Mouse (Mus musculus): ENCODE measurements around the gene Prkar1b. TPM values are rescaled to one million over a fixed set of nuclear protein-coding genes. Genes with fewer than 3 reads are reported as not detected.
A peak's percentile ranks its signal among the peaks of the same experiment; 100 is the strongest.

Prkar1b gene
- polyA plus RNA-seq, 1 experiment from 2014 or later = 368 TPM

GRCm38 (mm10) chr5:139098991-139099972 lies 50.5 kb downstream of the Prkar1b start:
- Histone ChIP-seq H3K27me3 (ENCODE audit: control insufficient read depth, insufficient read depth, low read depth, low read length) (no peaks in the 10 kb centered on the region), H3K4me1 (ENCODE audit: control insufficient read depth, insufficient read depth, low read length) (peaks cover 17% of the 10 kb centered on the region), H3K27ac (ENCODE audit: low read length) (peak overlapping the region; percentile 60), H3K4me2 (ENCODE audit: low read length) (no peak overlapping the region), H3K9me3 (replicated peaks; ENCODE audit: control insufficient read depth, low read length, poor library complexity, severe bottlenecking) (no peaks in the 10 kb centered on the region), H3K9ac (ENCODE audit: low read depth, low read length) (no peak overlapping the region), H3K4me3 (ENCODE audit: low read depth, low read length) (no peak overlapping the region), H3K36me3 (ENCODE audit: control insufficient read depth, insufficient read depth, low read length) (no peaks in the 10 kb centered on the region; the same call in none of the 2 replicates)
- WGBS = 31% methylated on average over 12 of the region's 12 CpGs
- peak; percentile 72 for ATAC-seq

GRCm38 (mm10) chr5:139095297-139096110 lies 54.3 kb downstream of the Prkar1b start:
- ATAC-seq = no peak
- H3K9ac ChIP-seq (ENCODE audit: low read depth, low read length) = no peak overlapping the region
- 87% methylated on average over 8 of the region's 8 CpGs for WGBS
- H3K4me2 ChIP-seq (ENCODE audit: low read length) = no peak overlapping the region
- no peaks in the 10 kb centered on the region; the same call in 1 of the 2 replicates for H3K36me3 ChIP-seq (ENCODE audit: control insufficient read depth, insufficient read depth, low read length)
- no peak overlapping the region for H3K27ac ChIP-seq (ENCODE audit: low read length)
- no peaks in the 10 kb centered on the region for H3K9me3 ChIP-seq (replicated peaks; ENCODE audit: control insufficient read depth, low read length, poor library complexity, severe bottlenecking)
- no peaks in the 10 kb centered on the region for H3K27me3 ChIP-seq (ENCODE audit: control insufficient read depth, insufficient read depth, low read depth, low read length)
- H3K4me1 ChIP-seq (ENCODE audit: control insufficient read depth, insufficient read depth, low read length) = peaks cover 17% of the 10 kb centered on the region
- H3K4me3 ChIP-seq (ENCODE audit: low read depth, low read length) = no peak overlapping the region

- Histone ChIP-seq H3K4me1 (ENCODE audit: control insufficient read depth, insufficient read depth, low read length) (peaks cover 4% of the 10 kb centered on the region; the same call in 1 of the 2 replicates), H3K4me2 (ENCODE audit: low read length) (no peak overlapping the region), H3K36me3 (ENCODE audit: control insufficient read depth, insufficient read depth, low read length) (no peaks in the 10 kb centered on the region; the same call in 1 of the 2 replicates), H3K9ac (ENCODE audit: low read depth, low read length) (no peak overlapping the region), H3K4me3 (ENCODE audit: low read depth, low read length) (no peak overlapping the region), H3K9me3 (replicated peaks; ENCODE audit: control insufficient read depth, low read length, poor library complexity, severe bottlenecking) (no peaks in the 10 kb centered on the region), H3K27me3 (ENCODE audit: control insufficient read depth, insufficient read depth, low read depth, low read length) (no peaks in the 10 kb centered on the region), H3K27ac (ENCODE audit: low read length) (no peak overlapping the region)
- no peak for ATAC-seq
- 53% methylated on average over 4 of the region's 4 CpGs for WGBS
Observed at GRCm38 (mm10) chr5:139093534-139093933, 56.3 kb downstream of the Prkar1b start.

GRCm38 (mm10) chr5:139091713-139092112 lies 58.1 kb downstream of the Prkar1b start:
- WGBS = 89% methylated on average over 3 of the region's 3 CpGs
- no peaks in the 10 kb centered on the region for H3K27me3 ChIP-seq (ENCODE audit: control insufficient read depth, insufficient read depth, low read depth, low read length)
- no peak overlapping the region for H3K27ac ChIP-seq (ENCODE audit: low read length)
- H3K9ac ChIP-seq (ENCODE audit: low read depth, low read length) = no peak overlapping the region
- no peaks in the 10 kb centered on the region for H3K4me1 ChIP-seq (ENCODE audit: control insufficient read depth, insufficient read depth, low read length)
- ATAC-seq = no peak
- H3K4me2 ChIP-seq (ENCODE audit: low read length) = no peak overlapping the region
- H3K36me3 ChIP-seq (ENCODE audit: control insufficient read depth, insufficient read depth, low read length) = no peaks in the 10 kb centered on the region
- H3K9me3 ChIP-seq (replicated peaks; ENCODE audit: control insufficient read depth, low read length, poor library complexity, severe bottlenecking) = no peaks in the 10 kb centered on the region
- no peak overlapping the region for H3K4me3 ChIP-seq (ENCODE audit: low read depth, low read length)

GRCm38 (mm10) chr5:139090162-139090561 lies 59.6 kb downstream of the Prkar1b start:
- Histone ChIP-seq H3K9ac (ENCODE audit: low read depth, low read length) (no peak overlapping the region), H3K27me3 (ENCODE audit: control insufficient read depth, insufficient read depth, low read depth, low read length) (no peaks in the 10 kb centered on the region), H3K27ac (ENCODE audit: low read length) (no peak overlapping the region), H3K4me2 (ENCODE audit: low read length) (no peak overlapping the region), H3K9me3 (replicated peaks; ENCODE audit: control insufficient read depth, low read length, poor library complexity, severe bottlenecking) (no peaks in the 10 kb centered on the region), H3K36me3 (ENCODE audit: control insufficient read depth, insufficient read depth, low read length) (peaks cover 4% of the 10 kb centered on the region; the same call in 1 of the 2 replicates), H3K4me3 (ENCODE audit: low read depth, low read length) (no peak overlapping the region), H3K4me1 (ENCODE audit: control insufficient read depth, insufficient read depth, low read length) (no peaks in the 10 kb centered on the region)
- 81% methylated on average over 1 of the region's 1 CpGs for WGBS
- ATAC-seq = no peak

GRCm38 (mm10) chr5:139088173-139088572 lies 61.6 kb downstream of the Prkar1b start:
- H3K9me3 ChIP-seq (replicated peaks; ENCODE audit: control insufficient read depth, low read length, poor library complexity, severe bottlenecking) = no peaks in the 10 kb centered on the region
- H3K27me3 ChIP-seq (ENCODE audit: control insufficient read depth, insufficient read depth, low read depth, low read length) = no peaks in the 10 kb centered on the region
- no peak for ATAC-seq
- no peaks in the 10 kb centered on the region for H3K4me1 ChIP-seq (ENCODE audit: control insufficient read depth, insufficient read depth, low read length)
- peaks cover 4% of the 10 kb centered on the region; the same call in 1 of the 2 replicates for H3K36me3 ChIP-seq (ENCODE audit: control insufficient read depth, insufficient read depth, low read length)
- no peak overlapping the region for H3K4me3 ChIP-seq (ENCODE audit: low read depth, low read length)
- no peak overlapping the region for H3K4me2 ChIP-seq (ENCODE audit: low read length)
- H3K9ac ChIP-seq (ENCODE audit: low read depth, low read length) = no peak overlapping the region
- no peak overlapping the region for H3K27ac ChIP-seq (ENCODE audit: low read length)
- 94% methylated on average over 5 of the region's 5 CpGs for WGBS

- Histone ChIP-seq H3K27ac (ENCODE audit: low read length) (no peak overlapping the region), H3K27me3 (ENCODE audit: control insufficient read depth, insufficient read depth, low read depth, low read length) (no peaks in the 10 kb centered on the region), H3K9me3 (replicated peaks; ENCODE audit: control insufficient read depth, low read length, poor library complexity, severe bottlenecking) (no peaks in the 10 kb centered on the region), H3K4me1 (ENCODE audit: control insufficient read depth, insufficient read depth, low read length) (peaks cover 3% of the 10 kb centered on the region; the same call in 1 of the 2 replicates), H3K9ac (ENCODE audit: low read depth, low read length) (no peak overlapping the region), H3K4me3 (ENCODE audit: low read depth, low read length) (no peak overlapping the region), H3K36me3 (ENCODE audit: control insufficient read depth, insufficient read depth, low read length) (peaks cover 7% of the 10 kb centered on the region), H3K4me2 (ENCODE audit: low read length) (no peak overlapping the region)
- ATAC-seq = no peak
- 76% methylated on average over 7 of the region's 7 CpGs for WGBS
Observed at GRCm38 (mm10) chr5:139084831-139085519, 64.8 kb downstream of the Prkar1b start.

GRCm38 (mm10) chr5:139084302-139084701 lies 65.5 kb downstream of the Prkar1b start:
- peaks cover 3% of the 10 kb centered on the region; the same call in 1 of the 2 replicates for H3K4me1 ChIP-seq (ENCODE audit: control insufficient read depth, insufficient read depth, low read length)
- H3K9ac ChIP-seq (ENCODE audit: low read depth, low read length) = no peak overlapping the region
- H3K36me3 ChIP-seq (ENCODE audit: control insufficient read depth, insufficient read depth, low read length) = peaks cover 7% of the 10 kb centered on the region
- 80% methylated on average over 6 of the region's 6 CpGs for WGBS
- no peak for ATAC-seq
- no peak overlapping the region for H3K4me3 ChIP-seq (ENCODE audit: low read depth, low read length)
- H3K4me2 ChIP-seq (ENCODE audit: low read length) = no peak overlapping the region
- H3K27me3 ChIP-seq (ENCODE audit: control insufficient read depth, insufficient read depth, low read depth, low read length) = no peaks in the 10 kb centered on the region
- no peaks in the 10 kb centered on the region for H3K9me3 ChIP-seq (replicated peaks; ENCODE audit: control insufficient read depth, low read length, poor library complexity, severe bottlenecking)
- H3K27ac ChIP-seq (ENCODE audit: low read length) = no peak overlapping the region
